Mouse (Mus musculus) C2C12 (cell line): ENCODE data around the gene Tnni1.

Source experiments
- CEBPB ChIP-seq: IDR thresholded peaks from one replicate; pipeline ENCODE4 v1.6.1; 2011; ENCODE audit warnings: low read depth, mild to moderate bottlenecking, control low read depth, moderate library complexity
- CTCF ChIP-seq: IDR thresholded peaks from one replicate; pipeline ENCODE4 v1.5.1; 2011; ENCODE audit not compliant: control insufficient read depth, insufficient read depth, insufficient read length
- USF1 ChIP-seq: IDR thresholded peaks from one replicate; pipeline ENCODE4 v1.6.1; 2011; ENCODE audit warnings: low read depth, mild to moderate bottlenecking, control low read depth, moderate library complexity

DNA sequence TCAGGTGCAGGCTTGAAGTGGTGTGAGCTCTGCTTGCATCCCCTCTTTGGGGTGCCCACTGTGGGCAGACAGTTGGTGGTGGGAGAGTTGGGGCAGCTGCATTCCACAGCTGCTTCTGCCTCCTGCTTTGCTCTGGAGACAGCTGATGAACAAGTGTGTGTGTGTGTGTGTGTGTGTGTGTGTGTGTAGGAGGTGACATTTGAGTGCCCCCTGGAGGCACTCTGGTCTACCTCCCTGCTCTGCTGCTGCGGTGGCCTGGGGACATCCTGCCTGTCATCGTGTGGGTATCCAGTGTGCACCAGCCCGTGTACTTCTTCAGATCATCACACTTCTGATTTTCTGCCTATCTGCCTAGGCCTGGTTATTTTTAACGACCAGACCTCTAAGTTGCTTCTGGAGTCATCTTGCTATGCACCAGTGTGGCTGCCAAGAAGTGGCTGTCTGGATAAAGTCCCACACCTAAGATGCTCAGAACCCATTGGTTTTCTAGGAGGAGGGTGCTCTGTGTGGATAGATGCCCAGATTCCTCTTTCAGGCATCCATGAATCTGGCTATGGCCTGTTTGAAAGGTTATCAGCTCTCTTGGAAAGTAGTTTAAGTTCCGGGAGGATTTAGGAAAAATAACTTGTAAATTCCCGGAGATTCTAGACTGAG, 55.1 kb downstream of the Tnni1 start:
- peak; percentile 21 for TF ChIP-seq CTCF
- no peak for TF ChIP-seq CEBPB
- no peak for TF ChIP-seq USF1
